ENCODE assay signal across 8 mouse cellular contexts in the genomic region with DNA sequence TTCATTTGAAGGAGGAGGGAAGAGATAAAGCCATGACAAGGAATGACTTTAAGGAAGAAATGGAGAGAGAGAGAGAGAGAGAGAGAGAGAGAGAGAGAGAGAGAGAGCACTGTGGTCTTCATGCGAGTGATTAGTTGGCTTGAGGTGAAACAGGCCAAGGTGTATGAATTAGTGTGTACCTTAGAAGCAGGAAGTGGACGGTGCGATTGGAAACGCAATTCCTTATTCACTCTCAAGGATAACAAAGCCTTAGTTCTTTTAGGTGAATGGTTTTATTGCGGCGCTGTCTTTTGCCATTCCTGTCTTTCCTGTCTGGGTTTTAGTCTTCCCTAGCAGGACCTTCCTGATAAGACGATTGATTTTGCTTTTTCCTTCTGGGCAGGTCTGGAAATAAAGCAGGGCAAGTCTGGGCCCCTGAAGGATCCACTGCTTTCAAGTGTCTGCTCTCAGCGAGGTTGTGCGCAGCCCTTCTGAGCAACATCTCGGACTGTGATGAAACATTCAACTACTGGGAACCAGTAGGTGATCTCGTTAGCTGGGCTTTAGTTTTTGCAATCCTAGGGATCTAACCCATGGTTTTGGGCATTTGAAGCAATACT. TPM values are rescaled to one million over a fixed set of nuclear protein-coding genes. Genes with fewer than 3 reads are reported as not detected.
A peak's percentile ranks its signal among the peaks of the same experiment; 100 is the strongest.
DNase-seq lines count a peak whose midpoint lies in the region; ATAC-seq and TF ChIP-seq lines count a peak whose summit lies in the region.

No protein-coding gene starts in this region.

- 0 out of 2 replicates have a peak, but pooled peaks have one; percentile 1 for ATAC-seq in kidney, embryonic 16.5 days (ENCODE audit: low FRiP score, low TSS enrichment)
- no peak for ATAC-seq in hindbrain, postnatal 0 days
- ATAC-seq in midbrain, postnatal 0 days (ENCODE audit: low FRiP score) = no peak

- DNase-seq in kidney, postnatal 10 days = no peak
- DNase-seq in embryonic facial prominence, embryonic 10.5 days (ENCODE audit: low spot score) = no peak
- DNase-seq in hindbrain, postnatal 0 days (ENCODE audit: low spot score) = no peak
- no peak for DNase-seq in midbrain, postnatal 0 days (ENCODE audit: low spot score)
- DNase-seq in thymus, postnatal 4 days = no peak
- DNase-seq in layer of hippocampus, postnatal 10 days (ENCODE audit: low spot score in 2 of 2) = no peak
- DNase-seq in B cell, adult 2 months = no peak

- peak overlapping the region; percentile 95 for H3K4me3 ChIP-seq in kidney, embryonic 16.5 days (ENCODE audit: low read length)
- H3K4me3 ChIP-seq in embryonic facial prominence, embryonic 10.5 days = peak overlapping the region; percentile 94
- peak overlapping the region; percentile 87 for H3K4me3 ChIP-seq in hindbrain, postnatal 0 days (ENCODE audit: low read length)
- H3K4me3 ChIP-seq in midbrain, postnatal 0 days (ENCODE audit: low read depth, low read length) = peak overlapping the region; percentile 89

- no peak overlapping the region for H3K27ac ChIP-seq in kidney, embryonic 16.5 days (ENCODE audit: low read length)
- peak overlapping the region; percentile 96 for H3K27ac ChIP-seq in embryonic facial prominence, embryonic 10.5 days (replicated peaks)
- H3K27ac ChIP-seq in hindbrain, postnatal 0 days = peak overlapping the region; percentile 91
- H3K27ac ChIP-seq in midbrain, postnatal 0 days (ENCODE audit: low read depth, low read length) = peak overlapping the region; percentile 93; the same call in 1 of the 2 replicates

- H3K27me3 ChIP-seq in kidney, embryonic 16.5 days (ENCODE audit: insufficient read depth, low read length) = no peaks in the 10 kb centered on the region
- H3K27me3 ChIP-seq in embryonic facial prominence, embryonic 10.5 days (replicated peaks; ENCODE audit: low read depth, poor library complexity, severe bottlenecking) = no peaks in the 10 kb centered on the region
- no peaks in the 10 kb centered on the region for H3K27me3 ChIP-seq in hindbrain, postnatal 0 days (ENCODE audit: insufficient read depth, low read length)
- no peaks in the 10 kb centered on the region for H3K27me3 ChIP-seq in midbrain, postnatal 0 days (ENCODE audit: insufficient read depth, low read length)

- H3K4me2 ChIP-seq in kidney, embryonic 16.5 days (replicated peaks; ENCODE audit: low read depth, low read length) = peak overlapping the region; percentile 82
- H3K4me2 ChIP-seq in hindbrain, postnatal 0 days (ENCODE audit: low read depth, low read length) = peak overlapping the region; percentile 89
- peak overlapping the region; percentile 66 for H3K4me2 ChIP-seq in midbrain, postnatal 0 days (ENCODE audit: low read depth, low read length, poor library complexity, severe bottlenecking)

- TF ChIP-seq CTCF in hindbrain, postnatal 0 days (IDR thresholded peaks at IDR 0.05; ENCODE audit: low read depth) = no peak
- no peak for TF ChIP-seq CTCF in midbrain, postnatal 0 days (IDR thresholded peaks at IDR 0.05)

- H3K36me3 ChIP-seq in kidney, embryonic 16.5 days (ENCODE audit: insufficient read depth, low read length) = peaks cover 23% of the 10 kb centered on the region; the same call in 1 of the 2 replicates
- H3K36me3 ChIP-seq in embryonic facial prominence, embryonic 10.5 days (replicated peaks) = peaks cover 53% of the 10 kb centered on the region
- H3K36me3 ChIP-seq in hindbrain, postnatal 0 days (ENCODE audit: insufficient read depth, low read length) = peaks cover 30% of the 10 kb centered on the region
- peaks cover 19% of the 10 kb centered on the region for H3K36me3 ChIP-seq in midbrain, postnatal 0 days (ENCODE audit: insufficient read depth, low read length)

- H3K4me1 ChIP-seq in kidney, embryonic 16.5 days (ENCODE audit: insufficient read depth, low read length) = peaks cover 18% of the 10 kb centered on the region
- peaks cover 23% of the 10 kb centered on the region for H3K4me1 ChIP-seq in embryonic facial prominence, embryonic 10.5 days
- H3K4me1 ChIP-seq in hindbrain, postnatal 0 days (ENCODE audit: insufficient read depth, low read length) = peaks cover 5% of the 10 kb centered on the region; the same call in 1 of the 2 replicates
- peaks cover 7% of the 10 kb centered on the region; the same call in 1 of the 2 replicates for H3K4me1 ChIP-seq in midbrain, postnatal 0 days (ENCODE audit: insufficient read depth, low read length)

- H3K9me3 ChIP-seq in kidney, embryonic 16.5 days (ENCODE audit: low read length) = no peaks in the 10 kb centered on the region
- no peaks in the 10 kb centered on the region for H3K9me3 ChIP-seq in embryonic facial prominence, embryonic 10.5 days
- no peaks in the 10 kb centered on the region for H3K9me3 ChIP-seq in hindbrain, postnatal 0 days (ENCODE audit: low read length)
- H3K9me3 ChIP-seq in midbrain, postnatal 0 days (ENCODE audit: low read length) = no peaks in the 10 kb centered on the region

- peak overlapping the region; percentile 97 for H3K9ac ChIP-seq in kidney, embryonic 16.5 days (replicated peaks; ENCODE audit: low read length)
- peak overlapping the region; percentile 90 for H3K9ac ChIP-seq in hindbrain, postnatal 0 days (replicated peaks; ENCODE audit: low read length)
- peak overlapping the region; percentile 97 for H3K9ac ChIP-seq in midbrain, postnatal 0 days (replicated peaks; ENCODE audit: low read length, poor library complexity, severe bottlenecking)

- WGBS in kidney, embryonic 16.5 days = 53% methylated on average over 11 of the region's 11 CpGs
- WGBS in embryonic facial prominence, embryonic 10.5 days = 70% methylated on average over 11 of the region's 11 CpGs
- WGBS in hindbrain, postnatal 0 days = 71% methylated on average over 11 of the region's 11 CpGs
- WGBS in midbrain, postnatal 0 days = 65% methylated on average over 11 of the region's 11 CpGs

RNA-seq across cellular contexts. Expression of gene 1110032A03Rik, which starts 0.9 kb away (rescaled TPM):
- polyA plus RNA-seq in kidney, embryonic 16.5 days (2015; fragmentation: Nextera tagmentation; extraction: Ambion mirVana) = 33.1 and 40.4 TPM in 2 replicates
- 23.0 and 28.3 TPM in 2 replicates for polyA plus RNA-seq in embryonic facial prominence, embryonic 10.5 days (2016; fragmentation: Nextera tagmentation; extraction: Ambion mirVana)
- 39.1 and 42.3 TPM in 2 replicates for total RNA-seq in hindbrain, postnatal 0 days (2014; rRNA removed)
- 66.2 and 75.0 TPM in 2 replicates for polyA plus RNA-seq in hindbrain, postnatal 0 days (2015; fragmentation: Nextera tagmentation; extraction: Ambion mirVana)
- total RNA-seq in midbrain, postnatal 0 days (2014; rRNA removed) = 29.0 and 33.0 TPM in 2 replicates
- polyA plus RNA-seq in midbrain, postnatal 0 days (2015; fragmentation: Nextera tagmentation; extraction: Ambion mirVana) = 59.6 and 60.7 TPM in 2 replicates
- 10 to 100 TPM; 25.8 to 29.4 TPM for total RNA-seq in layer of hippocampus, postnatal 10 days (2021)

RNA-seq across cellular contexts. Expression of gene Alg9, which starts 1.4 kb away (rescaled TPM):
- polyA plus RNA-seq in kidney, embryonic 16.5 days (2015; fragmentation: Nextera tagmentation; extraction: Ambion mirVana) = 41.8 and 44.3 TPM in 2 replicates
- 40.1 and 41.2 TPM in 2 replicates for polyA plus RNA-seq in embryonic facial prominence, embryonic 10.5 days (2016; fragmentation: Nextera tagmentation; extraction: Ambion mirVana)
- total RNA-seq in hindbrain, postnatal 0 days (2014; rRNA removed) = 92.7 and 94.0 TPM in 2 replicates
- 46.4 and 49.9 TPM in 2 replicates for polyA plus RNA-seq in hindbrain, postnatal 0 days (2015; fragmentation: Nextera tagmentation; extraction: Ambion mirVana)
- 97.6 and 106 TPM in 2 replicates for total RNA-seq in midbrain, postnatal 0 days (2014; rRNA removed)
- polyA plus RNA-seq in midbrain, postnatal 0 days (2015; fragmentation: Nextera tagmentation; extraction: Ambion mirVana) = 51.4 and 57.3 TPM in 2 replicates
- 10 to 100 TPM; 35.3 to 35.6 TPM for total RNA-seq in layer of hippocampus, postnatal 10 days (2021)

RNA-seq across cellular contexts. Expression of gene Fdxacb1, which starts 8.2 kb away (rescaled TPM):
- polyA plus RNA-seq in kidney, embryonic 16.5 days (2015; fragmentation: Nextera tagmentation; extraction: Ambion mirVana) = 13.0 and 13.1 TPM in 2 replicates
- polyA plus RNA-seq in embryonic facial prominence, embryonic 10.5 days (2016; fragmentation: Nextera tagmentation; extraction: Ambion mirVana) = 13.2 and 13.4 TPM in 2 replicates
- 8.9 and 11.7 TPM in 2 replicates for total RNA-seq in hindbrain, postnatal 0 days (2014; rRNA removed)
- polyA plus RNA-seq in hindbrain, postnatal 0 days (2015; fragmentation: Nextera tagmentation; extraction: Ambion mirVana) = 9.6 and 12.0 TPM in 2 replicates
- 9.7 and 14.1 TPM in 2 replicates for total RNA-seq in midbrain, postnatal 0 days (2014; rRNA removed)
- polyA plus RNA-seq in midbrain, postnatal 0 days (2015; fragmentation: Nextera tagmentation; extraction: Ambion mirVana) = 9.2 and 13.1 TPM in 2 replicates
- 1 to 10 TPM; 5.5 to 6.2 TPM for total RNA-seq in layer of hippocampus, postnatal 10 days (2021)

RNA-seq across cellular contexts. Expression of gene Hspb2, which starts 24.1 kb away (rescaled TPM):
- polyA plus RNA-seq in kidney, embryonic 16.5 days (2015; fragmentation: Nextera tagmentation; extraction: Ambion mirVana) = 5.2 and 6.0 TPM in 2 replicates
- 2.8 and 3.7 TPM in 2 replicates for polyA plus RNA-seq in embryonic facial prominence, embryonic 10.5 days (2016; fragmentation: Nextera tagmentation; extraction: Ambion mirVana)
- total RNA-seq in hindbrain, postnatal 0 days (2014; rRNA removed) = 5.4 TPM in 1 of 2 replicates, not detected in the other
- 2.2 and 2.9 TPM in 2 replicates for polyA plus RNA-seq in hindbrain, postnatal 0 days (2015; fragmentation: Nextera tagmentation; extraction: Ambion mirVana)
- 1.1 and 5.2 TPM in 2 replicates for total RNA-seq in midbrain, postnatal 0 days (2014; rRNA removed)
- polyA plus RNA-seq in midbrain, postnatal 0 days (2015; fragmentation: Nextera tagmentation; extraction: Ambion mirVana) = 2.5 and 2.6 TPM in 2 replicates
- 1 to 10 TPM in 1 of 2 experiments, under 1 TPM in 1; 0.85 to 1.1 TPM for total RNA-seq in layer of hippocampus, postnatal 10 days (2021)

RNA-seq across cellular contexts. Expression of gene Cryab, which starts 25.1 kb away (rescaled TPM):
- 54.3 and 57.4 TPM in 2 replicates for polyA plus RNA-seq in kidney, embryonic 16.5 days (2015; fragmentation: Nextera tagmentation; extraction: Ambion mirVana)
- 12.3 and 12.9 TPM in 2 replicates for polyA plus RNA-seq in embryonic facial prominence, embryonic 10.5 days (2016; fragmentation: Nextera tagmentation; extraction: Ambion mirVana)
- 8.7 and 9.1 TPM in 2 replicates for total RNA-seq in hindbrain, postnatal 0 days (2014; rRNA removed)
- polyA plus RNA-seq in hindbrain, postnatal 0 days (2015; fragmentation: Nextera tagmentation; extraction: Ambion mirVana) = 31.2 and 31.4 TPM in 2 replicates
- total RNA-seq in midbrain, postnatal 0 days (2014; rRNA removed) = 6.2 and 11.3 TPM in 2 replicates
- 18.7 and 19.7 TPM in 2 replicates for polyA plus RNA-seq in midbrain, postnatal 0 days (2015; fragmentation: Nextera tagmentation; extraction: Ambion mirVana)
- 10 to 100 TPM; 43.1 to 44.7 TPM for total RNA-seq in layer of hippocampus, postnatal 10 days (2021)
